Mouse (Mus musculus): Measurements from ENCODE around the gene Ctnna3. TPM values are rescaled to one million over a fixed set of nuclear protein-coding genes. Genes with fewer than 3 reads are reported as not detected.

Gene Ctnna3
- polyA plus RNA-seq, 2 experiments = 0.03 TPM; not detected in 1

GRCm38 (mm10) chr10:63628546-63628945, 198.6 kb downstream of the Ctnna3 start:
- no peaks in the 10 kb centered on the region for H3K9me3 ChIP-seq (ENCODE audit: control insufficient read depth, low read length)

GRCm38 (mm10) chr10:63633915-63634314, 204.0 kb downstream of the Ctnna3 start:
- Histone ChIP-seq H3K9me3 (ENCODE audit: control insufficient read depth, low read length) (no peaks in the 10 kb centered on the region), H3K27ac (no peak overlapping the region), H3K4me1 (replicated peaks; ENCODE audit: control insufficient read depth in 2 of 2, insufficient read depth in 2 of 2, low read length in 1 of 2) (peaks cover 0 to 8% of the 10 kb centered on the region in 2 experiments; a peak in 3 of 4 replicates), H3K4me2 (ENCODE audit: low read depth) (no peak overlapping the region), H3K27me3 (ENCODE audit: control insufficient read depth, insufficient read depth, low read length) (no peaks in the 10 kb centered on the region), H3K9ac (replicated peaks) (no peak overlapping the region), H3K4me3 (ENCODE audit: insufficient read depth in 1 of 2, low read depth in 2 of 2, low read length in 2 of 2) (no peak overlapping the region), H3K36me3 (replicated peaks; ENCODE audit: control insufficient read depth, insufficient read depth, low read depth) (no peaks in the 10 kb centered on the region)
- no peak for ATAC-seq (ENCODE audit: insufficient read depth)
- no peak for DNase-seq (ENCODE audit: low read depth in 3 of 3, low spot score in 3 of 3)
- TF ChIP-seq CTCF (IDR thresholded peaks at IDR 0.05; ENCODE audit: low read depth) (no peak), EP300 (IDR thresholded peaks at IDR 0.05; ENCODE audit: low read depth) (no peak)
- WGBS (ENCODE audit: insufficient replicate concordance) = 64% methylated on average over 1 of the region's 1 CpGs

More at GRCm38 (mm10) chr10:63628546-63628945, 198.6 kb downstream of the Ctnna3 start:
- Histone ChIP-seq H3K27me3 (ENCODE audit: control insufficient read depth, insufficient read depth, low read length) (no peaks in the 10 kb centered on the region), H3K4me3 (ENCODE audit: insufficient read depth in 1 of 2, low read depth in 2 of 2, low read length in 2 of 2) (no peak overlapping the region), H3K9ac (replicated peaks) (no peak overlapping the region), H3K4me1 (replicated peaks; ENCODE audit: control insufficient read depth in 2 of 2, insufficient read depth in 2 of 2, low read length in 1 of 2) (no peaks in the 10 kb centered on the region), H3K27ac (no peak overlapping the region), H3K4me2 (ENCODE audit: low read depth) (no peak overlapping the region), H3K36me3 (replicated peaks; ENCODE audit: control insufficient read depth, insufficient read depth, low read depth) (no peaks in the 10 kb centered on the region)
- ATAC-seq (ENCODE audit: insufficient read depth) (no peak), DNase-seq (ENCODE audit: low read depth in 3 of 3, low spot score in 3 of 3) (no peak)
- 50% methylated on average over 1 of the region's 1 CpGs for WGBS (ENCODE audit: insufficient replicate concordance)
- TF ChIP-seq CTCF (IDR thresholded peaks at IDR 0.05; ENCODE audit: low read depth) (no peak), EP300 (IDR thresholded peaks at IDR 0.05; ENCODE audit: low read depth) (no peak)

GRCm38 (mm10) chr10:63637987-63638386, 208.1 kb downstream of the Ctnna3 start:
- no peak for TF ChIP-seq CTCF (IDR thresholded peaks at IDR 0.05; ENCODE audit: low read depth)
- 34% methylated on average over 5 of the region's 5 CpGs for WGBS (ENCODE audit: insufficient replicate concordance)
- DNase-seq (ENCODE audit: low read depth in 3 of 3, low spot score in 3 of 3) (no peak), ATAC-seq (ENCODE audit: insufficient read depth) (no peak)
- H3K36me3 ChIP-seq (replicated peaks; ENCODE audit: control insufficient read depth, insufficient read depth, low read depth) = no peaks in the 10 kb centered on the region
- H3K27ac ChIP-seq = no peak overlapping the region
- no peaks in the 10 kb centered on the region for H3K27me3 ChIP-seq (ENCODE audit: control insufficient read depth, insufficient read depth, low read length)
- H3K4me1 ChIP-seq (replicated peaks; ENCODE audit: control insufficient read depth in 2 of 2, insufficient read depth in 2 of 2, low read length in 1 of 2) = peaks cover 0 to 8% of the 10 kb centered on the region in 2 experiments; a peak in 3 of 4 replicates
- H3K9ac ChIP-seq (replicated peaks) = no peak overlapping the region
- H3K4me3 ChIP-seq (ENCODE audit: insufficient read depth in 1 of 2, low read depth in 2 of 2, low read length in 2 of 2) = no peak overlapping the region
- H3K9me3 ChIP-seq (ENCODE audit: control insufficient read depth, low read length) = no peaks in the 10 kb centered on the region
- H3K4me2 ChIP-seq (ENCODE audit: low read depth) = no peak overlapping the region

GRCm38 (mm10) chr10:63647300-63647699, 217.4 kb downstream of the Ctnna3 start:
- WGBS (ENCODE audit: insufficient replicate concordance) = 54% methylated on average over 3 of the region's 3 CpGs
- ATAC-seq (ENCODE audit: insufficient read depth) = no peak
- no peaks in the 10 kb centered on the region for H3K36me3 ChIP-seq (replicated peaks; ENCODE audit: control insufficient read depth, insufficient read depth, low read depth)

GRCm38 (mm10) chr10:63650307-63650706, 220.4 kb downstream of the Ctnna3 start:
- Histone ChIP-seq H3K9ac (replicated peaks) (no peak overlapping the region), H3K4me1 (replicated peaks; ENCODE audit: control insufficient read depth in 2 of 2, insufficient read depth in 2 of 2, low read length in 1 of 2) (no peaks in the 10 kb centered on the region), H3K27ac (no peak overlapping the region), H3K9me3 (ENCODE audit: control insufficient read depth, low read length) (no peaks in the 10 kb centered on the region), H3K4me3 (ENCODE audit: insufficient read depth in 1 of 2, low read depth in 2 of 2, low read length in 2 of 2) (no peak overlapping the region), H3K36me3 (replicated peaks; ENCODE audit: control insufficient read depth, insufficient read depth, low read depth) (no peaks in the 10 kb centered on the region), H3K27me3 (ENCODE audit: control insufficient read depth, insufficient read depth, low read length) (no peaks in the 10 kb centered on the region), H3K4me2 (ENCODE audit: low read depth) (no peak overlapping the region)
- 57% methylated on average over 3 of the region's 3 CpGs for WGBS (ENCODE audit: insufficient replicate concordance)
- DNase-seq (ENCODE audit: low read depth in 3 of 3, low spot score in 3 of 3) (no peak), ATAC-seq (ENCODE audit: insufficient read depth) (no peak)
- TF ChIP-seq EP300 (IDR thresholded peaks at IDR 0.05; ENCODE audit: low read depth) (no peak), CTCF (IDR thresholded peaks at IDR 0.05; ENCODE audit: low read depth) (no peak)

More at GRCm38 (mm10) chr10:63647300-63647699, 217.4 kb downstream of the Ctnna3 start:
- H3K4me2 ChIP-seq (ENCODE audit: low read depth) = no peak overlapping the region
- TF ChIP-seq EP300 (IDR thresholded peaks at IDR 0.05; ENCODE audit: low read depth) (no peak), CTCF (IDR thresholded peaks at IDR 0.05; ENCODE audit: low read depth) (no peak)
- no peak overlapping the region for H3K27ac ChIP-seq
- H3K4me3 ChIP-seq (ENCODE audit: insufficient read depth in 1 of 2, low read depth in 2 of 2, low read length in 2 of 2) = no peak overlapping the region
- no peak overlapping the region for H3K9ac ChIP-seq (replicated peaks)
- no peaks in the 10 kb centered on the region for H3K9me3 ChIP-seq (ENCODE audit: control insufficient read depth, low read length)
- no peaks in the 10 kb centered on the region for H3K4me1 ChIP-seq (replicated peaks; ENCODE audit: control insufficient read depth in 2 of 2, insufficient read depth in 2 of 2, low read length in 1 of 2)
- no peak for DNase-seq (ENCODE audit: low read depth in 3 of 3, low spot score in 3 of 3)
- H3K27me3 ChIP-seq (ENCODE audit: control insufficient read depth, insufficient read depth, low read length) = no peaks in the 10 kb centered on the region
